Mouse (Mus musculus): Measurements from ENCODE around the gene Cdh26.

The Cdh26 gene

GRCm38 (mm10) chr2:178430231-178430630 is at the start of gene Cdh26:
Cdh26 (plus strand) TSS chr2:178430531.
- no peak for DNase-seq (ENCODE audit: low spot score)

GRCm38 (mm10) chr2:178407053-178407815 is 23.1 kb upstream of the Cdh26 start, which contains the start of gene Sycp2:
Sycp2 (minus strand) TSS chr2:178407685.
- DNase-seq (ENCODE audit: low spot score), result no peak

- no peak for DNase-seq (ENCODE audit: low spot score)
Measured at GRCm38 (mm10) chr2:178409024-178409423, 21.3 kb upstream of the Cdh26 start.

- no peak for DNase-seq (ENCODE audit: low spot score)
Measured at GRCm38 (mm10) chr2:178410286-178410685, 20.0 kb upstream of the Cdh26 start.

GRCm38 (mm10) chr2:178412598-178412997 is 17.7 kb upstream of the Cdh26 start:
- DNase-seq (ENCODE audit: low spot score), result peak; percentile 34

- DNase-seq (ENCODE audit: low spot score), result no peak
Measured at GRCm38 (mm10) chr2:178413081-178413480, 17.2 kb upstream of the Cdh26 start.

GRCm38 (mm10) chr2:178413481-178414260 is 16.7 kb upstream of the Cdh26 start:
- DNase-seq (ENCODE audit: low spot score), result peak; percentile 24

GRCm38 (mm10) chr2:178414261-178415149 is 15.8 kb upstream of the Cdh26 start, which contains the start of the genes Ppp1r3d and Fam217b:
Ppp1r3d (minus strand) TSS chr2:178414472.
Fam217b (plus strand) TSS chr2:178414524.
- DNase-seq (ENCODE audit: low spot score), result peak; percentile 43

- no peak for DNase-seq (ENCODE audit: low spot score)
Measured at GRCm38 (mm10) chr2:178415150-178415448, 15.2 kb upstream of the Cdh26 start.

GRCm38 (mm10) chr2:178416427-178416826 is 13.9 kb upstream of the Cdh26 start:
- DNase-seq (ENCODE audit: low spot score), result peak; percentile 24

- no peak for DNase-seq (ENCODE audit: low spot score)
Measured at GRCm38 (mm10) chr2:178416970-178417369, 13.4 kb upstream of the Cdh26 start.

- no peak for DNase-seq (ENCODE audit: low spot score)
Measured at GRCm38 (mm10) chr2:178420576-178420975, 9.8 kb upstream of the Cdh26 start.

- DNase-seq (ENCODE audit: low spot score), result no peak
Measured at GRCm38 (mm10) chr2:178421603-178422002, 8.7 kb upstream of the Cdh26 start.

- no peak for DNase-seq (ENCODE audit: low spot score)
Measured at GRCm38 (mm10) chr2:178422186-178422585, 8.1 kb upstream of the Cdh26 start.

GRCm38 (mm10) chr2:178423223-178423622 is 7.1 kb upstream of the Cdh26 start:
- no peak for DNase-seq (ENCODE audit: low spot score)

GRCm38 (mm10) chr2:178426229-178426628 is 4.1 kb upstream of the Cdh26 start:
- no peak for DNase-seq (ENCODE audit: low spot score)

- no peak for DNase-seq (ENCODE audit: low spot score)
Measured at GRCm38 (mm10) chr2:178427181-178427580, 3.1 kb upstream of the Cdh26 start.

- no peak for DNase-seq (ENCODE audit: low spot score)
Measured at GRCm38 (mm10) chr2:178428183-178428582, 2.1 kb upstream of the Cdh26 start.

GRCm38 (mm10) chr2:178428676-178429075 is 1.7 kb upstream of the Cdh26 start:
- DNase-seq (ENCODE audit: low spot score), result no peak

- no peak for DNase-seq (ENCODE audit: low spot score)
Measured at GRCm38 (mm10) chr2:178429426-178429825, 905 bp upstream of the Cdh26 start.

GRCm38 (mm10) chr2:178433495-178433894 is 3.2 kb downstream of the Cdh26 start:
- no peak for DNase-seq (ENCODE audit: low spot score)

- no peak for DNase-seq (ENCODE audit: low spot score)
Measured at GRCm38 (mm10) chr2:178433903-178434302, 3.6 kb downstream of the Cdh26 start.
